Mouse (Mus musculus) bone marrow macrophage, adult 2 months (primary cell): Measurements from ENCODE around the gene Gm45753. TPM values are rescaled to one million over a fixed set of nuclear protein-coding genes. Genes with fewer than 3 reads are reported as not detected.
"Not testable (repeated sequence)": the region's sequence is repeated elsewhere in the genome, so short reads cannot be mapped to it uniquely, and the experiment has no call there.

Experiments used
- H3K27ac ChIP-seq: 2 replicates; pipeline ENCODE4 v1.5.1; 2012; ENCODE audit warnings: low read depth, low read length; ENCODE audit not compliant: insufficient read depth
- H3K4me1 ChIP-seq: 2 replicates; pipeline ENCODE4 v1.6.1; 2012; ENCODE audit warnings: low read length; ENCODE audit not compliant: control insufficient read depth, insufficient read depth
- H3K4me3 ChIP-seq: 2 replicates; pipeline ENCODE4 v1.5.1; 2012; ENCODE audit warnings: mild to moderate bottlenecking, low read length, moderate library complexity; ENCODE audit not compliant: insufficient read depth
- CTCF ChIP-seq: IDR thresholded peaks from 2 replicates; pipeline ENCODE4 v1.5.1; 2012; ENCODE audit warnings: low read depth, mild to moderate bottlenecking, low read length, moderate library complexity
- POLR2A ChIP-seq: IDR thresholded peaks from 2 replicates; pipeline ENCODE4 v1.6.1; 2012; ENCODE audit warnings: mild to moderate bottlenecking, low read depth, low read length, borderline replicate concordance
- polyA plus RNA-seq: library from polyadenylated mRNA; stranded (reverse); fragments of >200 nt; gene quantifications from 2 replicates; pipeline ENCODE4 v1.2.4, GENCODE M21; 2012; ENCODE audit not compliant: missing spikeins, insufficient read depth, insufficient read length

Gene Gm45753
- polyA plus RNA-seq, result not detected in 2 replicates

DNA sequence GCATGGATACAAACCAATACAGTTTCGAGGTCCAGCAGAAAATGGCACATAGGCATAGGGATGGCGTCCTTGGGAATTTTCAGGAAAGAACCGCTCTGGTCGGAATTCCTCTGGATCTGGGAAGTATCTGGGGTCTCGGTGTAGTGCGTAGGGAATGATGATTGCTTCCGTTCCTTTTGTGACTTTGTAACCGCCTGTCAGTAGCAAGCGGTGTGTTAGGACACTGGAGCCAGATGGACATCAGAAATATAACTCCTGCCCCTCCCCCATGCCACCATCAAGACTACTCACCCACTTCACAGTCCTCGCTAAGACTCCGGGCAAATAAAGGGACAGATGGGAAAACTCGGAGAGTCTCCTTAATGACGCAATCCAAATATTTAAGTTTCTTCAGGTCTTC is at the start of gene Gm45753:
Gene Gm45753, minus strand, starts transcription at position 101 of the 400 bp plus-strand sequence.
- no peak within 1 kb of the TSS for H3K4me3 ChIP-seq
- no peak within 1 kb of the TSS for H3K27ac ChIP-seq
- TF ChIP-seq POLR2A (no peak), CTCF (no peak)
- H3K4me1 ChIP-seq, result no peaks in the 10 kb centered on the region

DNA sequence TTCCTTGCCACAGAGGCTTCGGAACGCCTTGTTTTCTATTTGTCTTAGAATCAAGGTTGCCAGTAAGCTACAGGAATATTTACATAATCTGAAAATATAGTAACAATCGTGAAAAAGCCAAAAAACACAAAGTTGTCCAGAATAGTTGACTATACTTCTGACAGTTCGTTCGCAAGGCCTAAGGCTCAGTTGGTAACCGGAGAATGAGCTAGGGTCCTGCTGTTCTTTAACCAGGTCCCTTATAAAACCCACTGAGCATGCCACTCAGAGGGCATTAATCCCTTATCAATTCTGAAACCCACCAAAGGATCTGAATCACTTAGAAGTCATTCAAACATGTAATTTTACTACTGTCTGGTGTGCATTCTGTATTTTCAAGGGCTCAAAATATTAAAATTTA is 47.5 kb upstream of the Gm45753 start:
- TF ChIP-seq CTCF, result no peak
- TF ChIP-seq POLR2A, result no peak
- no peaks in the 10 kb centered on the region for H3K4me1 ChIP-seq
- no peak overlapping the region for H3K4me3 ChIP-seq
- no peak overlapping the region for H3K27ac ChIP-seq

DNA sequence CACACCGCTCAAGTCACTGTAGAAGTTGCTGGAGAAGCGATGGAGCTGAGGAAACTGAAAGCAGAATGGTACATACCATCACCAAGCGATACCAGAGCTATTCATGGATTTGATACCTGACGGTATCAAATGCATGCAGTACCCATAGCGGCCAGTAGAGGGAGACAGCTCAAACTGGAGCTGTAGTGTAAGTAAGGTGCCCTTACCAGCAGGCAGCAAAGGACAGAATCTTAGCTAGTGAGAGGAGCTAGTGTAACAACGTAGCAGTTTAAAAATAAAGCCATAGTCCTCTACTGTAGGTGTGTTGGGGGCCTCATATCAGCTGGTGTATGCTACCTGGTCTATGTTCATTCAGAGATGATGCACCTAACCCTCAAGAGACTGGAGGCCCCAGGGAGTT is 36.8 kb upstream of the Gm45753 start:
- Histone ChIP-seq H3K27ac (no peak overlapping the region), H3K4me1 (no peaks in the 10 kb centered on the region), H3K4me3 (no peak overlapping the region)
- TF ChIP-seq CTCF (peak; percentile 38; the same call in 1 of the 2 replicates), POLR2A (no peak)

DNA sequence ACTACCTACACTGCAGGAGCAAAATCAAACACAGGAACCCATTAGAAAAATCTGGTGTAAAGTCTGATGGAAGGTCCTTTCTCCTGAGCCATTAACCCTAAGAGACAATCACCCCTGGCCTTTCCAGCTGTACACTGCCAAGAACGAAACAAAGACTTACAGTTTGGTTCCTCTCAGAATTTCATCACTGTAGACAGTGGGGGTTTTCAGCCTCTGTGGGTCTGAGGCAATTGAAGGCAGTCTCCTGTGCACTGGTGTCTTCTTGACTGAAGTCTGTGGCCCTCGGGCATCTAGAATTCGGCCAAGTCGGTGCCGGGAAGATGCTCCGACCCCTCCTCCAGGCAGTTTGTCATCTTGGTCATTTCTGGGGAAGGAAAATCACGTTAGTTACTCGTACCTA is 36.0 kb upstream of the Gm45753 start:
- TF ChIP-seq CTCF, result no peak
- no peak for TF ChIP-seq POLR2A
- no peaks in the 10 kb centered on the region for H3K4me1 ChIP-seq

DNA sequence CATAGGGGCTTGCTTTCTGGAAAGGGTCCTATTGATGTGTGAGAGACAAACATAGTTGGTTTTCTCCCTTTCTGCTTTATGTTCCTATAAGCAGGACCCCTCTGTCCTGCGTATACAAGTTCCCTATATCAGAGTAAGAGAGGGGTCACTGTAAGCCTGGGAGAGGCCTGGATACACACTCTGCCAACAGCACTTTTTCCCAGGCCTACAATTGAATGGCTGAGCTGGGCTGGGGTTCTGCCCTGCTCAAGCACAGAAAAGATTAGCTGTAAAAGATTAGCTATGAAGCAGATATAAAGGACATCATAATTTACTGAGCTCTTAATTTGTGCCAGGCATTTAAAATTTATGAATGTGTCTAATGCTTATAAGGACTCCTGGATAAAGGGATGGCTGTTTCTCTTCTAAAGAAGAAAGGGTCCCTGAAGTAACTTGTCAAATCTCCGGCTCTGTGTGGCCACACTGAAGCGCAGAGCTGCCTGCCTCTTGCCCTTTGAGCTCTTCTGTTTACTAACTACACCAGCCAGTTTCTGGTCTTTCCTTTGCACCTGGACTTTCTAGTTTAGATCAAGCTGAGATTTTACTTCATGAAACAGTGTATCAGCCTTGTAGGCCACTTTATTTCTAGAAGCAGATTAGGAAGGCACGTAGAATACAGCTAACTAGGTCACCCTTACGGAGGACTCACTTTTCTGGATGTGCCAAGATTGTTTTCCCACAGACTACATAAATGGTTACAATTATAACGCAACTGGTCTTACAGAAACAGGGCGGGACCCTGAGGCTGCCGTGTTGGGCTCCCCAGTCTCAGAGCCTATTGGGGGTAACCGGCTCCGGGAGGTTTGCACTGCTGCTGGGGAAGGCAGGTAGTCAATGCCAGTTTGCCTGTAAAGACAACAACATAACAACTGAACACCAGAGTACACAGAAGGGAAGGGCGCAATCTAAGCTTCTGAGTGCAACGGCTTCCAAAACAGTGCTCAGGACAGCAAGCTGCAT is 33.7 kb upstream of the Gm45753 start:
- TF ChIP-seq CTCF (no peak), POLR2A (no peak)
- Histone ChIP-seq H3K4me3 (no peak overlapping the region), H3K4me1 (no peaks in the 10 kb centered on the region), H3K27ac (no peak overlapping the region)

More for the DNA sequence above, 36.0 kb upstream of the Gm45753 start:
- Histone ChIP-seq H3K27ac (no peak overlapping the region), H3K4me3 (no peak overlapping the region)

DNA sequence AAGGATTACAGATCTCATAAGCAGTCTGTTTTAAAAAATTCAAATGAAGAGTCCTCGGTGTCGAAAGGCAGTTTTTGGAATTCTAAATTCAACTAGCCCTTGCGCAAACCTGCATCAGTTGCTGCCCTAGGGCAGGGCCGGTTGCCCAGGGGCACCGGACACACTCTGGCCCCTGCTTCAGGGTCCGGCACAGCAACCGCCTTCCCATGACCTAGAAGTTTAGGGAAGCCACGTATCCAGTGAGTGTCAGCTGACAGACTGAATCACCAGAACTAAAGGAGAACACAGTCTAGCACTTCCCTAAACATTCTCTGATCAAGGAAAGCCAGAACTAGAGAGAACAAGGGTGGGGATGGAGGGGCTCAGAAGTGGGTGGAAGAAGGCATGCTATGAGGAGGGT is 25.2 kb upstream of the Gm45753 start:
- Histone ChIP-seq H3K4me3 (peak overlapping the region; percentile 90), H3K27ac (peak overlapping the region; percentile 94), H3K4me1 (peaks cover 15% of the 10 kb centered on the region)
- no peak for TF ChIP-seq POLR2A
- TF ChIP-seq CTCF, result no peak

DNA sequence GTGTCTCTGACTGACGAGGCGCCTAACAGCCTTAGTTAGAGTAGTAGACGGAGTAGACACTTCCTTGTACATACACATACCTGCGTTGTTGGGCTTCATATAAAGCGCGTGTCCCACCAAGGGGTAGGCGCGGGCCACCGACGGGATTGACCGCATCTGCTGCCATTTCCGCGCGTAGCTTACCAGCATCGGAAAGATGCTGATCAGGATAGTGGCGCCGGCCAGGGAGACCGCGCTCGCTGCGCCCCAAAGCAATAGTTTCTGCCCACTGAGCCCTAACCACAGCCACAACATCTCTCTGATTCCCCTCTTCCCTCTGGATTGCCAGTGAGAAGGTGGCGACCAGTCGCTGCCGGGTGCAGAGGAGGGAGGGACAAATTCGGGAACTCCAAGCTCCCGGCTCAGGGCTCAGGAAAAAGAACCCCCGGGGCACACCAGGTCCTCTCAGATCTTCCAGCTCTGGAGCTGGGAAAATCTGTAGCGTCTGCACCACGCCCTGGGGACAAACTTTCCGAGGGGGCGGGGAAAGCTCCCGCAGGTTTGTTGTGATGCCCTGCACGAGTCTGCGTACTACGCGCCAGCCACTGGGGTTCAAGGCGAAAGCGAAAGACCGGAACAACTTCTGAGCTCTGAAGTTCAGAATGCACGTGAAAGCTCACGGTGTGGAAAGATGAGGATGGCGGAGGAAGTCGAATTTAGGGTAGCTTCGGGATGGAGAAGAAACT is 24.6 kb upstream of the Gm45753 start, which contains the start of gene Cyp4v3:
Gene Cyp4v3, minus strand, starts transcription at position 532 of the 725 bp plus-strand sequence.
- H3K27ac ChIP-seq, result peak within 1 kb of the TSS; percentile 94
- H3K4me1 ChIP-seq, result peaks cover 15% of the 10 kb centered on the region
- TF ChIP-seq CTCF (no peak), POLR2A (peak; percentile 54; the same call in 1 of the 2 replicates)
- H3K4me3 ChIP-seq, result peak within 1 kb of the TSS; percentile 90

DNA sequence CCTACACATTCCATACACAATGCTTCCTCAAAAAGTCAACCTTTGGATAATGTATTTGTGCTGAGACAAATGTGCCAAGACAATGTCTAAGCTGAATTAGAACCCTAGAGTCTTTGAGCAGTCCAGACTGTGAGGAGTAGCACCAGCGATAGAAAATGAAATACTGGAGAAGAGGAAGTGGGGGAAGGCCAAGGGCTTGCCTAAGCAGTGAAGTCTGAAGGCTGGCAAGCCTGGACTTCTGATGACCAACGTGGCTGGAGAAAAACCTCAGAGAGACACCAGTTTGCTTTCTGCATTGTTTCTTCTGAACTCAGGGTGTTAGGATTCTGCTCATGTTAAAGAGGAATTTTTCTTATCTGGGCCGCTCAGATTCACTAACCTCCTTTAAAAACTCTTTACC is 22.6 kb upstream of the Gm45753 start:
- H3K4me3 ChIP-seq, result peak overlapping the region; percentile 22
- TF ChIP-seq POLR2A (no peak), CTCF (no peak)
- peak overlapping the region; percentile 50 for H3K27ac ChIP-seq
- H3K4me1 ChIP-seq, result peaks cover 15% of the 10 kb centered on the region

DNA sequence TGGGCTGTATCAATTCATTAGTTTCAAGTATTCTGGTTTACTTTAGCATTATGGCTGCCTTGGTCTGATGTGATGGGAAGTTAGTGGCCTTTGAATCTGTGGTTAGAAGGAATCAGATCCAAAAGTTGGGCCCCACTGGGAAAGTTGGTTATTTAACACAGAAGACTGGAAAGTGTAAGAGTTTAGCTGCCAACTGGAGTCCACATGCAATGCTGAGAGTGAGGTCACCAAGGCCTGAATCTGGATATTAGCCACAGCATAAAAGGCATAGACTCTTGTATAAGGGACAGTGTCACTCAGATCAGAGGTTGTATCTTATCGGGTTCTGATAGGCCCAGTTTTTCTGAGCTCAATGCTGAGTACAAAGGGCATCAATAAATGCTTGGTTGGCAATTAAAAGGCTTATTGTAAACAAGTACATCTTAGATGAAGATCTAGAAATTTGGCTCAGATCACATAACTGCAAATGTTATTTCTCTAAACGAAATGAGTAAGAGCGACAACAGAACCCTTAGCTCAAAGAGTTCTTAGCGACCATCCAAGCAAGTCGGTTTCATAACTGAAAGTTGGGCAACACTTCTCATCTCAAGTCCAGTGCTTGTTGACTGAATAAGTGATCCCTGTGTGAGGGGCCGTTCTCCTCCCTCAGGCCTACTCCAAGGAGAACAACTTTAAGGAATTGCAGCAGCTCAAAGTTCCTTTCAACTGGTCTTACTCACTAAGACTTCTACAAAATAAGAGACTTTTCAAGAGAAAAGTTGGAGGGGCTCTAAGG is 21.1 kb upstream of the Gm45753 start:
- Histone ChIP-seq H3K4me1 (peaks cover 15% of the 10 kb centered on the region), H3K27ac (no peak overlapping the region), H3K4me3 (no peak overlapping the region)
- TF ChIP-seq POLR2A (no peak), CTCF (no peak)

DNA sequence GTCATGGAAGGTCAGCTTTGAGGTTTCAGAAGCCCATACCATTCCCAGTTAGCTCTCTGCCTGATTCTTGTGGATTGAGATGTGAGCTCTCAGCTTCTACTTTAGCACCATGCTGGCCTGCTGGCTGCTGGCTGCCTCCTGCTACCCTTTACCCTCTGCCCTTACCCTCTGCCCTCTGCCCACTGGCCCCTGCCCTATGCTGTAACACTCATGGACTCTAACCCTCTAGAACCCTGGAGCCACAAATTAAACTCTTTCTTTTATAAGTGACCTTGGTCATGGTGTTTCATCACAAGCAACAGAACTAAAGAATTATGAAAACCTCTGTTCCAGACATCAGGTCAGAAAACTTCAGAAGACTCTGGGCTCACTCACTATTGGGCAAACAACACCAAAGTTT is 18.8 kb upstream of the Gm45753 start:
- not testable (repeated sequence) for H3K4me1 ChIP-seq, H3K4me3 ChIP-seq, H3K27ac ChIP-seq
